Mouse (Mus musculus): ENCODE results near the gene Esd.

The Esd gene

GRCm38 (mm10) chr14:74792793-74793192 is 60.7 kb downstream of the Esd start:
- in situ Hi-C loops (cut with MboI; ENCODE audit: low sequenced_read_pairs) = no loop called here

- in situ Hi-C loops (cut with MboI; ENCODE audit: low sequenced_read_pairs) = no loop called here
These were observed 62.8 kb downstream of the Esd start for GRCm38 (mm10) chr14:74794931-74795330.

- in situ Hi-C loops (cut with MboI; ENCODE audit: low sequenced_read_pairs) = no loop called here
These were observed 65.4 kb downstream of the Esd start for GRCm38 (mm10) chr14:74797386-74798062.

DNA sequence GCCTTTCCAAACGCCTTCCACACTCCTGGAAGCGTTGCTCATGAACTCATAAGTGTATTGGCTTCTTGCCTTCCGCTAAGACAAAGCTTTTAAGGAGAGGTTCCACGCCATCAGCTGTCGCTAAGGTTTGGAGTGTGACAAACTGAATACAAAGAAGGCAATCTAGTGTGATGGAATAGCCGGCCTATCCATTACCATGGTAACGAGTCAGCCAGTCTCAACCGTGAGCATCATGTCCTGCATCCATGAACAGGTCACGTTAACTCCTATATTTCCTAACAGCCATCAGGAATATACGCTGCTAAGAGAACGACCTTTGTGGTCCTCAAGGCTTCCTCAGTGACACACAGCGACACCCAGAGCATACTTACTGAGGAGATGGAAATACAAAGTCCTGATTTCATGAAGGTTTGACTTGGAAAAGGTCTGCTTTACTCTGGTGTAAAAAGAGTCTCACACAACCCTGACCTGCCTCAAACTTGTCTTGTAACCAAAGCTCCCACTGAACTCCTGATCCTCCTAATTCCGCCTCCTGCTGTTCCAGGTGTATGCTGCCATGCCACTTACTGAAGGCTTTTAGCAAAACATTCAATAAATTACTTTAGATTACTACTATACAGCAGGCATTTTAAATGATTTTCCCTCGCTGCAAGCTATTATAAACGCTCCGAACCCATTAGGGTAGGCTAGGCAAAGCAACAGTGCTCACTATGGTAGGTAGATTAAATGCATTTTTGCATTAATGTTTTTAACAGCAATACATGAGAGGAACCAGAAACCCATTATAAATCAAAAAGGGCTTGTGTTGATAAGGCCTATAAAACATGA is 66.2 kb downstream of the Esd start:
- in situ Hi-C loops (cut with MboI; ENCODE audit: low sequenced_read_pairs) = no loop called here

Measured in CH12F3 (cell line).